Mouse (Mus musculus): ENCODE measurements at regions not wholly inside any gene's neighbourhood (a gene's known extent, or its start where the extent isn't known, plus 50 kb on each side); places are given as distances from the start of the nearest gene placed in this dataset.

- 0 out of 2 replicates have a peak, but pooled peaks have one; percentile 51 for TF ChIP-seq MAZ (IDR thresholded peaks at IDR 0.05; ENCODE audit: low read depth, low read length)
- TF ChIP-seq RAD21 (IDR thresholded peaks at IDR 0.05; ENCODE audit: low read depth, low read length), result no peak; the same call in none of the 2 replicates
- peak; percentile 15 to 36; a peak in 1 of 4 replicates for TF ChIP-seq EP300 (IDR thresholded peaks at IDR 0.05; ENCODE audit: low read depth in 1 of 2, low read length in 2 of 2)
- no peak for TF ChIP-seq UBTF (IDR thresholded peaks at IDR 0.05; ENCODE audit: borderline replicate concordance, insufficient read depth, low read depth, low read length)
- TF ChIP-seq TCF12 (IDR thresholded peaks at IDR 0.05; ENCODE audit: low read depth, low read length), result peak; percentile 46
- TF ChIP-seq RCOR1 (IDR thresholded peaks at IDR 0.05; ENCODE audit: low read depth, low read length), result 0 out of 2 replicates have a peak, but pooled peaks have one; percentile 9
- no peak for TF ChIP-seq CHD2 (IDR thresholded peaks at IDR 0.05; ENCODE audit: low read length)
- peak; percentile 84 for TF ChIP-seq BHLHE40 (IDR thresholded peaks at IDR 0.05; ENCODE audit: borderline replicate concordance, low read depth, low read length)
- TF ChIP-seq MYB (IDR thresholded peaks at IDR 0.05; ENCODE audit: low read depth, low read length), result no peak
- no peak for TF ChIP-seq MEF2A (IDR thresholded peaks at IDR 0.05; ENCODE audit: extremely low read depth, insufficient replicate concordance, low read depth, low read length, poor library complexity, severe bottlenecking)
- TF ChIP-seq ZC3H11A (IDR thresholded peaks at IDR 0.05; ENCODE audit: low read depth, low read length), result no peak
- TF ChIP-seq POLR2A (IDR thresholded peaks at IDR 0.05; ENCODE audit: control insufficient read depth in 1 of 2, insufficient read depth in 1 of 2, low read depth in 1 of 2, low read length in 2 of 2, poor library complexity in 1 of 2), result no peak
- TF ChIP-seq MXI1 (IDR thresholded peaks at IDR 0.05; ENCODE audit: low read depth, low read length), result peak; percentile 98
- no peak for TF ChIP-seq CTCF (IDR thresholded peaks at IDR 0.05 in 2 of 3, conservative IDR thresholded peaks at IDR 0.05 in 1 of 3; ENCODE audit: control insufficient read depth in 1 of 3, insufficient read depth in 1 of 3, low read depth in 2 of 3, low read length in 3 of 3, poor library complexity in 1 of 3, severe bottlenecking in 1 of 3)
- TF ChIP-seq JUND (IDR thresholded peaks at IDR 0.05; ENCODE audit: low read depth, low read length), result no peak
- TF ChIP-seq NELFE (IDR thresholded peaks at IDR 0.05; ENCODE audit: low read depth, low read length), result no peak
- TF ChIP-seq MAX (IDR thresholded peaks at IDR 0.05; ENCODE audit: low read length), result peak; percentile 82
- TF ChIP-seq TAL1 (IDR thresholded peaks at IDR 0.05; ENCODE audit: low read length), result peak; percentile 68
- no peak for TF ChIP-seq POLR2AphosphoS5 (IDR thresholded peaks at IDR 0.05; ENCODE audit: borderline replicate concordance, low read depth, low read length)
- TF ChIP-seq ELF1 (IDR thresholded peaks at IDR 0.05; ENCODE audit: low read depth, low read length), result no peak
Measured at GRCm38 (mm10) chr15:84609825-84610442, 52.3 kb upstream of the Rtl6 start (continued).

- TF ChIP-seq JUND (IDR thresholded peaks at IDR 0.05; ENCODE audit: low read depth, low read length) (no peak), USF2 (IDR thresholded peaks at IDR 0.05; ENCODE audit: borderline replicate concordance in 1 of 2, insufficient read depth in 1 of 2, low read depth in 1 of 2, low read length in 2 of 2) (no peak), ELF1 (IDR thresholded peaks at IDR 0.05; ENCODE audit: low read depth, low read length) (no peak), EP300 (IDR thresholded peaks at IDR 0.05; ENCODE audit: low read depth in 1 of 2, low read length in 2 of 2) (peak; percentile 48 to 53), MAZ (IDR thresholded peaks at IDR 0.05; ENCODE audit: low read depth, low read length) (0 out of 2 replicates have a peak, but pooled peaks have one; percentile 19), ETS1 (IDR thresholded peaks at IDR 0.05; ENCODE audit: low read depth, low read length) (peak; percentile 37; the same call in 1 of the 2 replicates), ZKSCAN1 (IDR thresholded peaks at IDR 0.05; ENCODE audit: low read depth, low read length) (no peak), TCF12 (IDR thresholded peaks at IDR 0.05; ENCODE audit: low read depth, low read length) (peak; percentile 43; the same call in 1 of the 2 replicates), GATA1 (IDR thresholded peaks at IDR 0.05; ENCODE audit: low read depth, low read length) (peak; percentile 55), ZNF384 (IDR thresholded peaks at IDR 0.05; ENCODE audit: low read depth, low read length) (no peak), MYC (IDR thresholded peaks at IDR 0.05; ENCODE audit: low read depth, low read length) (no peak)
- H3K9ac ChIP-seq (ENCODE audit: control insufficient read depth, low read depth, low read length, poor library complexity, severe bottlenecking), result no peak overlapping the region
Measured at GRCm38 (mm10) chr15:84609063-84609462, 51.4 kb upstream of the Rtl6 start.

More at GRCm38 (mm10) chr15:84609063-84609462, 51.4 kb upstream of the Rtl6 start:
- peaks cover 4 to 21% of the 10 kb centered on the region in 2 experiments for H3K4me1 ChIP-seq (ENCODE audit: control insufficient read depth in 1 of 2, insufficient read depth in 2 of 2, low read length in 2 of 2)
- H3K79me2 ChIP-seq (ENCODE audit: control insufficient read depth, insufficient read depth, low read length, poor library complexity), result no peaks in the 10 kb centered on the region
- H3K36me3 ChIP-seq (ENCODE audit: control insufficient read depth in 1 of 2, insufficient read depth in 2 of 2, low read length in 2 of 2), result peaks cover 0 to 17% of the 10 kb centered on the region in 2 experiments; a peak in 2 of 4 replicates
- no peak overlapping the region for H3K4me3 ChIP-seq (ENCODE audit: control insufficient read depth in 1 of 2, insufficient read depth in 1 of 2, low read depth in 2 of 2, low read length in 2 of 2)
- H3K27ac ChIP-seq (ENCODE audit: control insufficient read depth, low read depth, low read length), result peak overlapping the region; percentile 49
- no peaks in the 10 kb centered on the region for H3K27me3 ChIP-seq (ENCODE audit: control insufficient read depth in 1 of 2, insufficient read depth in 2 of 2, low read length in 2 of 2)
- H3K9me3 ChIP-seq (replicated peaks; ENCODE audit: insufficient read depth, low read length), result no peaks in the 10 kb centered on the region
- DNase-seq (ENCODE audit: low read depth, low spot score), result peak; percentile 51
